Mouse (Mus musculus) cortical plate, adult 2 months (tissue): ENCODE measurements around the gene Aldh1a3.

ENCODE experiments used
- CTCF ChIP-seq: fragments of 200-500 bp; IDR thresholded peaks from 2 replicates; pipeline ENCODE4 v1.5.1; 2011; ENCODE audit warnings: mild to moderate bottlenecking, control low read depth, low read length; ENCODE audit not compliant: insufficient read depth; ENCODE audit errors: extremely low read depth
- POLR2A ChIP-seq: fragments of 200-500 bp; IDR thresholded peaks from 2 replicates; pipeline ENCODE4 v1.6.1; 2011; ENCODE audit warnings: mild to moderate bottlenecking, low read length, control low read depth; ENCODE audit not compliant: insufficient read depth; ENCODE audit errors: extremely low read depth

- TF ChIP-seq POLR2A (no peak), CTCF (no peak)
Observed at GRCm38 (mm10) chr7:66427437-66428161, at the start of gene Aldh1a3.
